Mouse (Mus musculus) stomach, embryonic 14.5 days (tissue): ENCODE measurements around the gene Esm1. TPM values are rescaled to one million over a fixed set of nuclear protein-coding genes. Genes with fewer than 3 reads are reported as not detected.

ENCODE experiments used
- ATAC-seq: fragments of 200-750 bp; cut with Nextera tagmentation; 2 replicates; pipeline ENCODE4 v1.8.0; 2017; ENCODE audit warnings: low read depth, moderate TSS enrichment; ENCODE audit not compliant: insufficient number of reproducible peaks, insufficient read depth, low FRiP score
- H3K27ac ChIP-seq: fragments of 300-500 bp; sonication (generic); 2 replicates; pipeline ENCODE4 v1.5.1; 2014; ENCODE audit warnings: mild to moderate bottlenecking, low read length, moderate library complexity, mixed read lengths
- H3K27me3 ChIP-seq: fragments of 300-500 bp; sonication (generic); 2 replicates; pipeline ENCODE4 v1.6.1; 2014; ENCODE audit warnings: low read length, control low read depth, mixed read lengths; ENCODE audit not compliant: control insufficient read depth, insufficient read depth
- H3K36me3 ChIP-seq: fragments of 300-500 bp; sonication (generic); 2 replicates; pipeline ENCODE4 v1.6.1; 2014; ENCODE audit warnings: mild to moderate bottlenecking, control low read depth, low read length, moderate library complexity, mixed read lengths; ENCODE audit not compliant: control insufficient read depth, insufficient read depth
- H3K4me1 ChIP-seq: fragments of 300-500 bp; sonication (generic); 2 replicates; pipeline ENCODE4 v1.6.1; 2014; ENCODE audit warnings: low read length, control low read depth, mixed read lengths; ENCODE audit not compliant: control insufficient read depth, insufficient read depth
- H3K4me2 ChIP-seq: fragments of 300-500 bp; sonication (generic); replicated peaks from 2 replicates; pipeline ENCODE4 v1.6.1; 2014; ENCODE audit warnings: low read depth, low read length, control low read depth
- H3K4me3 ChIP-seq: fragments of 300-500 bp; sonication (generic); 2 replicates; pipeline ENCODE4 v1.5.1; 2014; ENCODE audit warnings: low read depth, low read length, control low read depth
- H3K9ac ChIP-seq: fragments of 300-500 bp; sonication (generic); replicated peaks from 2 replicates; pipeline ENCODE4 v1.6.1; 2014; ENCODE audit warnings: low read depth, mild to moderate bottlenecking, control low read depth, low read length, moderate library complexity, mixed read lengths
- H3K9me3 ChIP-seq: fragments of 300-500 bp; sonication (generic); 2 replicates; pipeline ENCODE4 v1.6.1; 2016; ENCODE audit warnings: low read depth, low read length, control low read depth; ENCODE audit not compliant: control insufficient read depth
- WGBS: fragments of 180-500 bp; shearing (Covaris S2); extraction: QIAGEN DNeasy Blood & Tissue Kit; methylation state at CpG from one replicate; pipeline ENCODE4 v1.1.7; 2014; 5-methylcytosine and 5-hydroxymethylcytosine counted together
- polyA plus RNA-seq: library from polyadenylated mRNA; unstranded; fragments of >200 nt; fragmentation: Nextera tagmentation; extraction: Ambion mirVana; gene quantifications from 2 replicates; pipeline ENCODE4 v1.2.1, GENCODE M21; 2014

Esm1 gene
- polyA plus RNA-seq, 1 experiment from 2014 or later: 2.9 TPM

DNA sequence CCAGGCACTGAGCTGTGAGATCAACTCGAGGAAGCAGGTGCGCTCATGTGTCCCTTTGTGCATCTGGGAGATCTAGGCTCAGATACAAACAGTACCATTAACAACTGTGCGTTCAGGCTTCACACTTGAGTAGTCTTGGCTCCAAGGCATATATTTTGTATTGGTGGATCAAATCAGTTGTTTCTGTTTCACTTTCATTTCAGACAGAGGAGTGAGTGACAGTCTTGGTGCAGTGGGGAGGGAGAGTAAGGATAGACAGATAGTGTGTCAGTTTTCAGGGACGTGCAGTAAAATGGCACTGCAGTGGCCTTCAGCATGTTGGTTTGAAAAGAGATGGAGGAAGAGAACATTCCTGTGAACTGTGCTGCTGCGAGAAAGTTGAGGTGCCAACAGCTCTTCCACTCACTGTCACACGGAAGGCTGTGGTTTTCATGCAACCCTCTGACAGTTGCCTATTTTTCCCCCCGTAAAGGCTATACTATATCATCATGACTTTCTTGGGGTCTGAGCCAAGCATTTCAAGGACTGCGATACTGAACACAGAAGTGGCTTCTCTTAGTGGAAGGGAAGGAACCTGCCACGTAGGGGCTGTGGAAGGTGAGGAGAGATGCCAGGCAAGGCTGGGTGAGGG, 11.5 kb upstream of the Esm1 start:
- H3K4me2 ChIP-seq: no peak overlapping the region
- no peak overlapping the region for H3K4me3 ChIP-seq
- H3K27me3 ChIP-seq: no peaks in the 10 kb centered on the region
- no peak overlapping the region for H3K9ac ChIP-seq
- H3K27ac ChIP-seq: no peak overlapping the region
- no peaks in the 10 kb centered on the region for H3K9me3 ChIP-seq
- no peaks in the 10 kb centered on the region for H3K4me1 ChIP-seq
- 80% methylated on average over 9 of the region's 9 CpGs for WGBS
- no peaks in the 10 kb centered on the region for H3K36me3 ChIP-seq
- ATAC-seq: no peak

DNA sequence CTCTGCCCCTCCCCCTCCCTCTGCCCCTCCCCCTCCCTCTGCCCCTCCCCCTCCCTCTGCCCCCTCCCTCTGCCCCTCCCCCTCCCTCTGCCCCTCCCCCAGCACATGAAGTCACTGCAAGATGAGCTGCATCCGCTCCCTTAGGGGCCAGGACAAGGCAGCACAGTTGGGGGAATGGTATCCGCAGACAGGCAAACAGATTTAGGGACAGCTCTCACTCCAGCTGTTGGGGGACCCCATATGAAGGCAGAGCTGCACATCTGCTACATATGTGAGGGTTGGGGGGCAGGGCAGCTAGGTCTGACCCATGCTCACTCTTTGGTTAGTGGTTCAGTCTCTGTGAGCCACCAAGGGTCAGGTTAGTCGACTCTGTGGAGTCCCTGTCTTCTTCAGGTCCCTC, 10.1 kb upstream of the Esm1 start:
- 53% methylated on average over 3 of the region's 3 CpGs for WGBS
- Histone ChIP-seq H3K27ac (no peak overlapping the region), H3K4me2 (no peak overlapping the region), H3K9ac (no peak overlapping the region), H3K9me3 (no peaks in the 10 kb centered on the region), H3K4me3 (no peak overlapping the region), H3K36me3 (no peaks in the 10 kb centered on the region), H3K4me1 (no peaks in the 10 kb centered on the region), H3K27me3 (no peaks in the 10 kb centered on the region)
- ATAC-seq: no peak

GRCm38 (mm10) chr13:113200726-113201125, 8.7 kb upstream of the Esm1 start:
- no peak overlapping the region for H3K27ac ChIP-seq
- no peak overlapping the region for H3K9ac ChIP-seq
- H3K4me3 ChIP-seq: no peak overlapping the region
- no peaks in the 10 kb centered on the region for H3K36me3 ChIP-seq
- H3K4me2 ChIP-seq: no peak overlapping the region
- 65% methylated on average over 8 of the region's 8 CpGs for WGBS
- H3K4me1 ChIP-seq: no peaks in the 10 kb centered on the region
- H3K27me3 ChIP-seq: no peaks in the 10 kb centered on the region
- no peak for ATAC-seq
- H3K9me3 ChIP-seq: no peaks in the 10 kb centered on the region

DNA sequence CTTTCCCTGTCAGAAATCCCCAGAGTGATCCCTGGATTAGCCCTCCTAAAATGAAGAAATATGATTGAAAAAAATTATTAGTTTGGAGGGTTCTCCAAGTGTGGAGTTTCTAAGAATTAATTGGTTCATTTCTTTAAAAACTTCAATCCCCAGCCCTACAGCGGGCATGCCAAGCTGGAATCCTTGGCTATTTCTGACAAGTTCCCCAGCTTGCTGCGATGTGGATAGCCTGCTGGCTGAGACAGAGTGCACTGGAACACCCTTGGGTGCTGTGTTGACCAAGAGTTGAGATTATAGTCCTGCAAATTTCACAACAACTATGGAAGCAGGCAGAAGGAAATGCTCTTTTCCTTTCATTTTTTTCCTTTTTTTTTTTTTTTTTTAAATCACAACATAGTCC, 7.8 kb upstream of the Esm1 start:
- ATAC-seq: no peak
- H3K27ac ChIP-seq: no peak overlapping the region
- no peak overlapping the region for H3K9ac ChIP-seq
- no peaks in the 10 kb centered on the region for H3K36me3 ChIP-seq
- no peak overlapping the region for H3K4me2 ChIP-seq
- 87% methylated on average over 2 of the region's 2 CpGs for WGBS
- no peak overlapping the region for H3K4me3 ChIP-seq
- H3K9me3 ChIP-seq: no peaks in the 10 kb centered on the region
- H3K4me1 ChIP-seq: no peaks in the 10 kb centered on the region
- H3K27me3 ChIP-seq: no peaks in the 10 kb centered on the region

DNA sequence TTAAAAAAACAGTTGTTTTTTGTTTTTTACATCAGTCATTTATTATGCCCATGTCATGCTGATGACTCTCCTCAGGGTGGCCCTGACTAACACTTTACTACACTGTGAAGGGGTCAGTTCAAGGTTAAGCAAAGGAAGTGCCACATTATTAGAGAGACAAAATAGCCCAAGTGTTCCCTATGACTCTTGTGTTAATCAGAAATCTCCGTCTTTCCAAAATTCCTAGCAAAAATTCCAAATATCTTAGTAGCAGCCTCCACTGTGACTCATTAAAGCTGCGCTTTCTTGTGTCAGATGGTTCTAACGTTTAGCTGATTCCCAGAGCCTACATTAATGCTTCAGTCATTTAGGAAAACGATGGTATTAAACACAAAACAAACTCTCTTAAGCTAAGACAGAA, 7.3 kb upstream of the Esm1 start:
- Histone ChIP-seq H3K27me3 (no peaks in the 10 kb centered on the region), H3K4me3 (no peak overlapping the region), H3K4me1 (no peaks in the 10 kb centered on the region), H3K9me3 (no peaks in the 10 kb centered on the region), H3K36me3 (no peaks in the 10 kb centered on the region), H3K27ac (no peak overlapping the region), H3K9ac (no peak overlapping the region), H3K4me2 (no peak overlapping the region)
- 65% methylated on average over 4 of the region's 4 CpGs for WGBS
- ATAC-seq: no peak

GRCm38 (mm10) chr13:113203146-113203545, 6.3 kb upstream of the Esm1 start:
- 52% methylated on average over 5 of the region's 5 CpGs for WGBS
- no peaks in the 10 kb centered on the region for H3K27me3 ChIP-seq

GRCm38 (mm10) chr13:113205346-113205745, 4.1 kb upstream of the Esm1 start:
- Histone ChIP-seq H3K27ac (no peak overlapping the region), H3K36me3 (no peaks in the 10 kb centered on the region), H3K27me3 (no peaks in the 10 kb centered on the region), H3K4me3 (no peak overlapping the region), H3K9ac (no peak overlapping the region), H3K9me3 (no peaks in the 10 kb centered on the region), H3K4me2 (no peak overlapping the region), H3K4me1 (no peaks in the 10 kb centered on the region)
- 76% methylated on average over 5 of the region's 5 CpGs for whole genome bisulfite sequencing
- no peak for ATAC-seq

More at GRCm38 (mm10) chr13:113203146-113203545, 6.3 kb upstream of the Esm1 start:
- H3K9ac ChIP-seq: no peak overlapping the region
- no peaks in the 10 kb centered on the region for H3K4me1 ChIP-seq
- H3K4me2 ChIP-seq: no peak overlapping the region
- no peak overlapping the region for H3K4me3 ChIP-seq
- ATAC-seq: no peak
- no peaks in the 10 kb centered on the region for H3K9me3 ChIP-seq
- H3K27ac ChIP-seq: no peak overlapping the region
- no peaks in the 10 kb centered on the region for H3K36me3 ChIP-seq

DNA sequence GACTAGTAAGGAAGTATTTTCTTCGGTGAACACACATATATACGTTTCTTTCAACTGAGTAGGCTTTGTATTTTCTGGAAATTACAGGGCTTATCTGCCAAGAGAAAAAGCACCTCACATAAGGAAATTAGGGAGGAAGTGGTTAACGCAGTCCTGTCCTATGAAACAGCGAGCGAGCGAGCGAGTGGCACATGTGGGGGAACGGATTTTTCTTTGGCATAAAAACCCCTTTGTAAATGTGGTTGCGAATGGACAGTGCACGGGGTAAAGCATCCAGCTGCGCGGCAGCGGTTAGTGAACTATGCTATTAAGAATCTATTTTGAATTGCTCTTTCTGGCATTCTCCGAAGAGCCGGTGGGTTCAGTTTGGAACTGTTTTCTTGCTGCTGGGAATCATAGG, 1.9 kb downstream of the Esm1 start:
- no peak for ATAC-seq
- Histone ChIP-seq H3K4me2 (no peak overlapping the region), H3K27ac (no peak overlapping the region), H3K36me3 (no peaks in the 10 kb centered on the region), H3K4me1 (no peaks in the 10 kb centered on the region), H3K4me3 (no peak overlapping the region), H3K9ac (no peak overlapping the region), H3K27me3 (no peaks in the 10 kb centered on the region), H3K9me3 (no peaks in the 10 kb centered on the region)
- WGBS: 75% methylated on average over 15 of the region's 15 CpGs

- Histone ChIP-seq H3K9me3 (no peaks in the 10 kb centered on the region), H3K4me2 (no peak overlapping the region), H3K27ac (no peak overlapping the region), H3K4me1 (no peaks in the 10 kb centered on the region), H3K4me3 (no peak overlapping the region), H3K27me3 (no peaks in the 10 kb centered on the region), H3K9ac (no peak overlapping the region), H3K36me3 (no peaks in the 10 kb centered on the region)
- WGBS: 63% methylated on average over 3 of the region's 3 CpGs
- ATAC-seq: no peak
These were observed 2.9 kb downstream of the Esm1 start for GRCm38 (mm10) chr13:113212401-113212800.
